Mouse (Mus musculus): ENCODE data around the gene Gab2.

DNA sequence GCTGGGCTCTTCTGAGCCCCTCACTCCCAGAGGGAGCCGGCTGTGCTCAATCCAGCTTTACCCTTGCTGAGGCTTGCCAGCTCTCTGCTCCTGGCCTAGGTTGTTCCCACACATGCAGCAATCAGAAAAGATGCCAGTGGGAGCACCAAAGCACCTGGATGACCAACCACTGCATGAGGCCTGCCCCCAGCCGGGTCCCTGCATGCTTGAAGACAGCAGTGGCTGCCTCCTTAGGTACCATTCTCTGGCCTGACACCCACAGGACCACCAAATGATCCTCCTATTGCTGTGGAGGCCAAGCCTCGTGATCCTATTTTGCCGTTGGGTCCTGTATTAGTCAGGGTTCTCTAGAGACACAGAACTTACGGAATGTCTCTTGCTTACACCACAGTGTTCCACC, 269.5 kb downstream of the Gab2 start:
- no peak for TF ChIP-seq CTCF (conservative IDR thresholded peaks at IDR 0.05; ENCODE audit: insufficient read depth, insufficient read length, low read depth, low read length)
- no peak for TF ChIP-seq POLR2A (IDR thresholded peaks at IDR 0.05; ENCODE audit: low read depth, low read length)

Data from kidney, adult 2 months (tissue).